ENCODE assay signal across 11 mouse cellular contexts in the genomic region with DNA sequence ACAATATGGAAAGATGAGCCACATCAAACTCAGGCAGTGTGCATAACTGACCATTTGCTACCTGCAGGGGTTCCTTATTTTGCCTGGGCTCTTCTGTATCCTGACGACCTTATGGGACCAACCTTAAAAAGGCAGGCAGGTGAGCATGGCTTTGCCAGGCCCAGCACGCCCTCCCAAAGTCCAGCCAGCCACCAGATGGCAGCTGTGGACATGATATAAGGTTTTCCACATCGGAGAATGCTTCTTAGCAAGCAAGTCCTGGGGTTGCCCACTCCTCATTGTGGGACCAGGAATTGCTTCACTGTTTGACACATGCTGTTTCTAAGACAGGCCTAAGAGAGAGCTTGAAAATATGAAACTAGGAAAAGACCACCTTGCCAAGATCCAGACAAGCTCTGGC. TPM values are rescaled to one million over a fixed set of nuclear protein-coding genes. Genes with fewer than 3 reads are reported as not detected.
DNase-seq lines count a peak whose midpoint lies in the region; ATAC-seq and TF ChIP-seq lines count a peak whose summit lies in the region.
"Had no signal": no experiment of that assay in that cellular context is flagged by ENCODE, and none has a peak within 500 bp of the region (broad histone marks: within the 10 kb centered on the region; RNA-seq: fewer than 3 reads in every experiment).

No protein-coding gene starts in this region.

- no peak for TF ChIP-seq POLR2A in brain, embryonic 14.5 days (IDR thresholded peaks at IDR 0.05; ENCODE audit: borderline replicate concordance, extremely low read depth, insufficient read depth, insufficient read length, poor library complexity, severe bottlenecking)

- WGBS in liver, embryonic 12.5 days (ENCODE audit: insufficient replicate concordance): 19% methylated on average over 3 of the region's 3 CpGs
- WGBS in liver, embryonic 14.5 days (ENCODE audit: insufficient replicate concordance): 13% methylated on average over 3 of the region's 3 CpGs

- H3K9ac ChIP-seq in liver, embryonic 12.5 days: no peak overlapping the region
- H3K9ac ChIP-seq in liver, embryonic 14.5 days (replicated peaks): no peak overlapping the region
- H3K9ac ChIP-seq: embryonic facial prominence, embryonic 13.5 days; hindbrain, embryonic 15.5 days had no signal

- TF ChIP-seq CTCF in brain, embryonic 14.5 days (IDR thresholded peaks at IDR 0.05; ENCODE audit: borderline replicate concordance, extremely low read depth, insufficient read depth, insufficient read length): peak; percentile 52; the same call in 1 of the 2 replicates
- peak; percentile 42; the same call in 1 of the 2 replicates for TF ChIP-seq CTCF in liver, embryonic 14.5 days (IDR thresholded peaks at IDR 0.05; ENCODE audit: low read depth)

- DNase-seq in cerebellum, adult 11 months: peak; percentile 47
- DNase-seq in cerebellum, adult 11-12 months: no peak
- peak; percentile 10 for DNase-seq in liver
- DNase-seq in brain, embryonic 14.5 days (ENCODE audit: low read depth): peak; percentile 55
- no peak for DNase-seq in liver, embryonic 14.5 days (ENCODE audit: low read depth in 3 of 3, low spot score in 3 of 3)
- DNase-seq in B cell, adult 2 months: no peak
- DNase-seq in layer of hippocampus, adult 9-11 months: no peak

- H3K27ac ChIP-seq in liver, embryonic 12.5 days: no peak overlapping the region
- H3K27ac ChIP-seq in liver, embryonic 14.5 days: no peak overlapping the region
- H3K27ac ChIP-seq: embryonic facial prominence, embryonic 13.5 days; hindbrain, embryonic 15.5 days had no signal

- 0 out of 2 replicates have a peak, but pooled peaks cover 4% of the 10 kb centered on the region for H3K9me3 ChIP-seq in liver, embryonic 12.5 days (replicated peaks)
- H3K9me3 ChIP-seq in liver, embryonic 14.5 days (ENCODE audit: control insufficient read depth, low read length): no peaks in the 10 kb centered on the region
- H3K9me3 ChIP-seq: hindbrain, embryonic 15.5 days had no signal

- no peak overlapping the region for H3K4me3 ChIP-seq in liver, embryonic 12.5 days
- H3K4me3 ChIP-seq in liver, embryonic 14.5 days (ENCODE audit: insufficient read depth in 1 of 2, low read depth in 2 of 2, low read length in 2 of 2): no peak overlapping the region
- H3K4me3 ChIP-seq: embryonic facial prominence, embryonic 13.5 days; hindbrain, embryonic 15.5 days had no signal

- no peak for TF ChIP-seq EP300 in liver, embryonic 14.5 days (IDR thresholded peaks at IDR 0.05; ENCODE audit: low read depth)

- H3K36me3 ChIP-seq in liver, embryonic 12.5 days: no peaks in the 10 kb centered on the region
- H3K36me3 ChIP-seq in liver, embryonic 14.5 days (replicated peaks; ENCODE audit: control insufficient read depth, insufficient read depth, low read depth): no peaks in the 10 kb centered on the region
- H3K36me3 ChIP-seq: embryonic facial prominence, embryonic 13.5 days; hindbrain, embryonic 15.5 days had no signal

- H3K4me1 ChIP-seq in liver, embryonic 12.5 days: no peaks in the 10 kb centered on the region
- 0 out of 4 replicates have a peak, but pooled peaks cover 0 to under 1% of the 10 kb centered on the region in 2 experiments for H3K4me1 ChIP-seq in liver, embryonic 14.5 days (replicated peaks; ENCODE audit: control insufficient read depth in 2 of 2, insufficient read depth in 2 of 2, low read length in 1 of 2)
- H3K4me1 ChIP-seq: hindbrain, embryonic 15.5 days had no signal

- no peak for ATAC-seq in liver, embryonic 12.5 days
- ATAC-seq in liver, embryonic 14.5 days (ENCODE audit: insufficient read depth): no peak
- ATAC-seq: CD4-positive, CD25-positive, alpha-beta regulatory T cell, adult 4 months had no signal

- no peaks in the 10 kb centered on the region for H3K27me3 ChIP-seq in liver, embryonic 12.5 days (replicated peaks)
- H3K27me3 ChIP-seq in liver, embryonic 14.5 days (ENCODE audit: control insufficient read depth, insufficient read depth, low read length): no peaks in the 10 kb centered on the region
- H3K27me3 ChIP-seq: embryonic facial prominence, embryonic 13.5 days; hindbrain, embryonic 15.5 days had no signal

- no peak overlapping the region for H3K4me2 ChIP-seq in liver, embryonic 12.5 days
- H3K4me2 ChIP-seq in liver, embryonic 14.5 days (ENCODE audit: low read depth): no peak overlapping the region
- H3K4me2 ChIP-seq: embryonic facial prominence, embryonic 13.5 days; hindbrain, embryonic 15.5 days had no signal

RNA-seq across cellular contexts. Expression of a gene that starts 55.5 kb away (rescaled TPM):
- polyA plus RNA-seq in liver, embryonic 12.5 days (2016; fragmentation: Nextera tagmentation; extraction: Ambion mirVana): 0.15 and 0.20 TPM in 2 replicates
- polyA plus RNA-seq in brain, embryonic 14.5 days (2012; rRNA removed): 18.4 and 26.2 TPM in 2 replicates
- polyA plus RNA-seq in liver, embryonic 14.5 days (2012; rRNA removed): 0.03 and 0.40 TPM in 2 replicates
- 0.05 and 0.18 TPM in 2 replicates for polyA plus RNA-seq in liver, embryonic 14.5 days (2014; fragmentation: Nextera tagmentation; extraction: Ambion mirVana)
- polyA plus RNA-seq: CD4-positive, CD25-positive, alpha-beta regulatory T cell, adult 4 months had no signal

Comparison
In these comparisons a context has a peak if more than half of its experiments do, and no peak if none do; other contexts are left out.
1. DNase-seq: peak in cerebellum, adult 11 months (single experiment), liver (single experiment) and brain, embryonic 14.5 days (single experiment); none in cerebellum, adult 11-12 months (single experiment), liver, embryonic 14.5 days (0 of 3), B cell, adult 2 months (0 of 2) and layer of hippocampus, adult 9-11 months (single experiment).
2. RNA of a gene that starts 55.5 kb away (polyA plus RNA-seq): 18.4 to 26.2 TPM in brain, embryonic 14.5 days; 0.03 to 0.40 TPM in liver, embryonic 14.5 days and 0.15 to 0.20 TPM in liver, embryonic 12.5 days; every median in the first group is over 10 times any median in the second.